Mouse (Mus musculus) large intestine, adult 2 months (tissue): ENCODE measurements around the gene Gm21190. TPM values are rescaled to one million over a fixed set of nuclear protein-coding genes. Genes with fewer than 3 reads are reported as not detected.
"Not testable (repeated sequence)": the region's sequence is repeated elsewhere in the genome, so short reads cannot be mapped to it uniquely, and the experiment has no call there.

ENCODE experiments used
- DNase-seq: peaks from one replicate; pipeline ENCODE4 v3.0.0-alpha.2; 2012; ENCODE audit warnings: low read depth, low spot score
- WGBS: fragments of 180-500 bp; shearing (Covaris S2); methylation state at CpG from one replicate; pipeline ENCODE4 v1.1.7; 2018; 5-methylcytosine and 5-hydroxymethylcytosine counted together
- polyA plus RNA-seq: library from polyadenylated mRNA; depleted of rRNA; stranded (reverse); fragments of >200 nt; gene quantifications from 2 replicates; pipeline ENCODE4 v1.2.3, GENCODE M21; 2012; rRNA removed

The Gm21190 gene
- not detected in 2 replicates for polyA plus RNA-seq

DNA sequence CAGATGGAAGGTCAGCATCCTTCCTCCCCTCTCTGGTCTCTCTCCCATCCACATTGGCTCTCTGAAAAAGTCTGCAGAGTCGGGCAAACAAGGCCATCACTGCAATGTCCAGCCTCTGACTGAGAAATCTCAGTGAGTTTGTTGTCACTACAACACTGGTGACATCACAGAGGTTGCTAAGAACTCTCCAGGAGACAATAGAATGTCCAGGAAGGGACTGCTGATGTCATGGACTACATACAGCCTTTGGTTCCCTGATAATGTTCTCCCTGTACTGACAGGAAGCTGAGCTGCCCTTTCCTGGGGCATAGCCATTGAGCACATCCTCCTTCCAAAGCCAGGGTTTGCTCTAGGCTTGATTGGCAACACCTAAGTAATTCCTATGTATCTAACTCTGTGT lies at the start of gene Gm21190:
TSS of gene Gm21190 (minus strand) at position 101 of the 400 bp plus-strand sequence.
- WGBS, result 57% methylated on average over 1 of the region's 1 CpGs
- not testable (repeated sequence) for DNase-seq

DNA sequence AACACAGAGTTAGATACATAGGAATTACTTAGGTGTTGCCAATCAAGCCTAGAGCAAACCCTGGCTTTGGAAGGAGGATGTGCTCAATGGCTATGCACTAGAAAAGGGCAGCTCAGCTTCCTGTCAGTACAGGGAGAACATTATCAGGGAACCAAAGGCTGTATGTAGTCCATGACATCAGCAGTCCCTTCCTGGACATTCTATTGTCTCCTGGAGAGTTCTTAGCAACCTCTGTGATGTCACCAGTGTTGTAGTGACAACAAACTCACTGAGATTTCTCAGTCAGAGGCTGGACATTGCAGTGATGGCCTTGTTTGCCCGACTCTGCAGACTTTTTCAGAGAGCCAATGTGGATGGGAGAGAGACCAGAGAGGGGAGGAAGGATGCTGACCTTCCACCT lies 48.0 kb upstream of the Gm21190 start, which contains the start of gene Gm21083:
TSS of gene Gm21083 (plus strand) at position 301 of the 400 bp plus-strand sequence.
- not testable (repeated sequence) for DNase-seq
- 13% methylated on average over 1 of the region's 1 CpGs for WGBS

DNA sequence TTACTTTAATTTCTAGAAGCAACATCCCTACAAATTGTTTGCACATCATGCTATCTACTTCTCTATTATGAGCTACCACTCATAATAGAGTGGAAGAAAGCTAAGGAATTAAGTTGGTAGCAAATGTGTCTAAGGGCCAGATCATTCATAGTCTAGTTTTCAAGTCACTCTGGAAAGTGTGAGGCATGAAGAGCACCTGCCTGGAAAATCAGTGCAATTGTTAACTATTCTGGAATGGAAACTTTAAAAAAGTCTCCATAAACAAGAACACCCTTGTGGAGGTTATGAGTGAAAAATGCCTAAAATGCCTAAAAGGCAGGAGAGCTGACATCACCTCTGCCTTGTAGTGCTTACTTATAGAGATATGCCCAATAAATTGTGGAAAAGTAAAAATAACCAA lies 44.7 kb upstream of the Gm21190 start:
- DNase-seq, result not testable (repeated sequence)

DNA sequence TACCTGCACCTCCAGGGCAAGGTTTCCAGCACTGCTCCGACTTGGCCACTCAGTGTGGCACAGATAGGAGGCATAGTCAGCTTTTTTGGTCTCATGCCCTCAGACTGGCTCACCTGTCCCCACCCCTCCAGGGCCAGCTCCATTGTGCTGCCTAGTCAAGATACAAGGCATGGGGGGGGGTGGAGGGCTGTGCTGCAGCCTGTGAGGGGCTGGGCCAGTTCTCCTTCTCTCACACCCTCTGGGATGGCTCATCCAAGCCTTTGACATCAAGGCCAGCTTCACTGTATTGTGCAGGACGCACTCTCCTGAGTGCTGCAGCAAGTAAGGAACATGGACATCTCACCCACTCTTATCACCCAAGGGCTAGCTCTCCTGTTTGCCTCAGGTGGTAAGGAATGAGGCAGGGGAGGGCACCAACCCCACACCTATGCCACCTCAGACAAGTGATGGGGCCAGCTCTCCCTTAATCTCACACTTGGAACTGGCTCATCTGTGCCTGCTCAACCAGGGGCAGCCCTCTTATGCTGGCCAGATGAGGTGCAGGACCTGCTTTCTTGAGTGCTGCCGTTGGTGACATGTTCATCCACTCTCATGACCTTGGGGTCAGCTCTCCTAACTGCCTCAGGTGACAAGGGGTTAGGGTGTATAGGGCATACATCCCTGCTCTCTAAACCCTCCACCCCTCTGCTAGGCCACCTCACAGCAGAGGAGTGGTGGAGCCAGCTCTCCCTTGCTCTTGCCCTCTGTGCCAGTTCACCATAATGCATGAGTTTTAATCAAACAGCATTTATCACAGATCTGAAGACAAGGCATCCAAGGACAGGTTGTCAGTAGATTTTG lies 32.6 kb upstream of the Gm21190 start:
- WGBS, result 74% methylated on average over 3 of the region's 3 CpGs
- not testable (repeated sequence) for DNase-seq

DNA sequence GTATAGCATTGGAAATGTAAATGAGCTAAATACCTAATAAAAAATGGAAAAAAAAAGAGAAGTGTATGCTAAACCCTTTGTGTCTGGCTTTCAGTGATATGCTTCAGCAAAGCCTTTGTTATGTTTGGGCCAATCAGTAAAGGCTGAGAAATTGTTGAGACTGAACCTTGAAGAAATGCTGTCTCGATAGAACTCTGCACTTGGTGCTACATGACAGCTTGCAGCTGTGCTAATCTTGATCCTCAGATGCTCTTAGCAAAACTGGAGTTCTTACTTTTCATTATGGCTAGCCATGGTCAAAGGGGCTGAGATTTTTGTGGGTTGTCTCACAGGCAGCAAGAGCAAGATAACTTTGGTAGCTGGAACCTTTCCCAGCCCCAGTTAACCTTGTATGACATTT lies 29.6 kb upstream of the Gm21190 start:
- WGBS, result 66% methylated on average over 1 of the region's 1 CpGs
- not testable (repeated sequence) for DNase-seq

DNA sequence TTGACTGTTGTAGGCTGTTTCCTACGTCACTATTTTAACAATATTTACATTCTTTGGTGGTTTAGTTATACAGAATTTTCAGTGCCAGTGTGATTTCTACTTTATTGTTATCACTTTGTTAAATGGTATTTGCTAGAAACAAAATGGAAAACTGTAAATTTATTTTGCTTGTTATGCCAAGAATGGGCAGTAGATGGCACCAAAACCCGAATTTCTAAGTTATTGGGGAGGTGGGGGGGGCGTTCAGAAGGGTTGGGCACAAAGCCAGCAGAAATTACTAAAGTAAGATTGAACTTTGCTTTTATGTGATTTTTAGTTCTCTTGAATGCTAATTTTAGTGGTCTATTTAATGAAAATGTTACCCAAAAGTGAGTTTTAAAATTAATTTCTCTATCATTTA lies 20.6 kb upstream of the Gm21190 start:
- not testable (repeated sequence) for DNase-seq
- WGBS, result 7% methylated on average over 3 of the region's 3 CpGs

DNA sequence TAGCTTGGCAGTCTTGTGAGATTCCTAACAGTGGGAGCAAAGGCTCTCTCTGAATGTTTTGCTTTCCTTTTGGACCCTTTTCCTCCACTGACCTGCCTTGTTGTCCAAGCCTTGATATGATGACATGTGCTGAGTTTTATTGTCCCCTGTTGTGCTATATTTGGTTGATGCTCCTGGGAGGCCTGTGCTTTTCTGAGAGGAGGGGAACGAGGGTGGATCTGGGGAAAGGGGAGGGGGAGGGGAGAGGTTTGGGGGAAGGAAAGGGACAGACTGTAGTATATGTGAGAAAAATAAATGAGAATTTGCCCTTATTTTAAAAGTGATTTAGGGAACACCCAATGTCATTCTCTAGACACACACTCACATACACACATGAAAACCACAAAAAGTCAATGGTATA lies 20.1 kb upstream of the Gm21190 start:
- not testable (repeated sequence) for DNase-seq
- 32% methylated on average over 1 of the region's 1 CpGs for WGBS

DNA sequence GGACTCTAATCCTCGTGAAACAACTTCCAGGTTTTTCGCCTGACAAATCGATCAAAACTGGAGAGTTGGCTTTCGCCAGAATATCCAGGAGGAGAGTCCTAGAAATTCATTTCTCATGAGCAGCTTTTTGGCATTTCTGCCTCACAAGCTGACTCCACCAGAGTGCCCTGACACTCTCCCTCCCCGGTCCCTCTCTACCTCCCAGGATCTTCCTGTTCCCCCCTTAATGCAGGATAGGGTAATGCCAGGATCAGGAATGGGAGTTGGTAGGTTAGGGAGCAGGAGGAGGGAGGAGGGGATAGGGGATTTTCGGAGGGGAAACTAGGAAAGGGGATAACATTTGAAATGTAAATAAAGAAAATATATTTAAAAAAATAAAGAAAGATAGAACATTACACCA lies 19.6 kb upstream of the Gm21190 start:
- not testable (repeated sequence) for DNase-seq
- WGBS, result 74% methylated on average over 6 of the region's 6 CpGs

DNA sequence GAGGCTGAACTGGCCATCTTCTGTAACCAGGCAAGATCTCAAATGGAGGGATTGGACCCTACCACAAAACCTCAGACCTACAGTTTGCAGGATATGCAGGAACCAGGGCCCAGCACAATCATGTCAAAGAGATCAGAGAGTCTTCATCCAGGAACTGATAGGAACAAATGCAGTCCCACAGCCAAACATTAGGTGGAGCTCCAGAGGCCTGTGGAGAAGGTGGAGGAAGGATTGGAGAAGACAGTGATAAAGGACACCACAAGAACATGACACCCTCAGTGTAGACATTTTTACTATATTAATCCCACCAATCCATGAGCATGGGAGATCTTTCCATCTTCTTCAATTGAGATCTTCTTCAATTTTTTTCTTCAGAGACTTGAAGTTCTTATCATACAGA lies 6.6 kb downstream of the Gm21190 start:
- not testable (repeated sequence) for DNase-seq

DNA sequence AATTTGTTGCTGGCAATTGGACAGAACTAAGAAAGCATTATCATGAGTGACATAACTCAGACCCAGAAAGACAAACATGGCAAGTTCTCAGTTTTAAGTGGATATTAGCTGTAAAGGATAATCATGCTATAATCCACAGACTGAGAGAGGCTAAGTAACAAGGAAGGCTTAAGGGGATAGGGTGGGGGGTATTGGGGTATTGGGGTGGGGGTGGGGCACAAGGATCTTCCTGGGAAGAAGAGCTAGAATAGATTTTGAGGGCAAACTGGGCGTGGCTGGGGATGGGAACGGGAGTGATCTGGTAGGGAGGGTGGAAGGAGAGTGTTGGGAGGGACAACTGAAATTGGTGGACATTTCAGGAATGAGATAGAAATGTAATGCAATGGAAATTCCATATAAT lies 7.0 kb downstream of the Gm21190 start:
- 29% methylated on average over 2 of the region's 2 CpGs for WGBS
- not testable (repeated sequence) for DNase-seq

DNA sequence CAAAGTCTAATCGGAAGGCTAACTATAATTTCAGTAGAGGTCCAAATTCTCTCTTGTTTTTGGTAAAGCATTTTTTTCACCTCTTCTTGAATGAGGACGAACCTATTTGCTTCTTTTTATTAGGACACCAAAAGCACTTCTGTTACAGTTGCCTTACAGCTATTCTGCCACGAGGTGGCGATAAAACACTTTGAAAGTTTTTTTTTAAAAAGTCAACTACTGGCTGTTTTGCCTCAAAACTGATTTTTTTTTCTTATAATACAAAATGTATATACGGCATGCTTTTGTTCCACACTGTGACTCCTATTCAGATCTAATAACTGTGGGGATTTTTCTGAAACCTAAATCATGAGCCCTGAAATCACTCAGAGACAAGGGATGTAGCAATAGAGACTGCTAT lies 8.6 kb downstream of the Gm21190 start:
- not testable (repeated sequence) for DNase-seq
- 20% methylated on average over 5 of the region's 5 CpGs for WGBS

DNA sequence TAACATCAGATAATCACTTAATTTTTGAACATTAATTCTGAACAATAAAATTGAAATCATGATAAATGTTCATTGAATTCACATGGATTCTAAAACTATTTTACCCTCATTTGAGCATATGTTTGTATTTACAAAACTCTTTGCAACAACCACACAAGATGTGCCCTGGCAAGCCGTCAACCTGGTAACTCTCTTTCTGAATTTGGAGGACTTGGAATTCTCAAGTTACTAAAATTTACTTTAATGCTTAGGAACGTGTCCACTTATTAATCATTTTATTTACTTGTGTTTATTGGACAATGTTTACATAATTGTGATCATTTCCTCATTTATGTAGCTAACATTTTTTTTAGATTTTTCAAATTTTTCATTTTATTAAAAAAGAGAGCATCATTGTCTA lies 11.9 kb downstream of the Gm21190 start:
- WGBS, result 62% methylated on average over 2 of the region's 2 CpGs
- DNase-seq, result not testable (repeated sequence)

DNA sequence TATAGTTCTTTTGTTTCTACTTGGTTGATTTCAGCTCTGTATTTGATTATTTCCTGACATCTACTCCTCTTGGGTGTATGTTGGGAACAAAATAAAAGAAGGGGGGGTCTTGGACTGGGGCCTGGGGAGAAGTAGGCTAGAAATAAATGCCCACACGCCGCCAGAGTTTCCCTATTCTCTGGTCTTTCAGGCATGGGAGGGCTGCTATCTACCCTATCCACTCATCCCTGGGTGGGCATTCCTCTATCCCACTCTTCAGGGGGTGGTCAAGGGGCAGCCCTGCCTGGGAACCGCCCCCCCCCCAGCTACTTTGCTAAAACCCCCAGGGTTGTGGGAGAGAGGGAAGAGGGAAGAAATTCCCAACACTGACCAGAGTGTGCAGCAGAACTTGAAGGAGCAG lies 16.8 kb downstream of the Gm21190 start:
- not testable (repeated sequence) for DNase-seq
- WGBS, result 61% methylated on average over 3 of the region's 3 CpGs

DNA sequence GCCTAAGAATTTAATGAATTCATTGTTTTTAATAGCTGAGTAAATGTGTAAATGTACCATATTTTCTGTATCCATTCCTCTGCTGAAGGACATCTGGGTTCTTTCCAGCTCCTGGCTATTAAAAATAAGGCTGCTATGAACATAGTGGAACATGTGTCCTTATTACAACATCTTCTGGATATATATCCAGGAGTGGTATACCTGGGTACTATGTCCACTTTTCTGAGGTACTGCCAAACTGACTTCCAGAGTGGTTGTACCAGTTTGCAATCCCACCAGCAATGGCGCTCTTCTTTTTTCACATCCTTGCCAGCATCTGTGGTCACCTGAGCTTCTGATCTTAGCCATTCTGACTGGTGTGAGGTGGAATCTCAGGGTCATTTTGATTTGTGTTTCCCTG lies 19.1 kb downstream of the Gm21190 start:
- DNase-seq, result not testable (repeated sequence)
- 82% methylated on average over 1 of the region's 1 CpGs for WGBS

DNA sequence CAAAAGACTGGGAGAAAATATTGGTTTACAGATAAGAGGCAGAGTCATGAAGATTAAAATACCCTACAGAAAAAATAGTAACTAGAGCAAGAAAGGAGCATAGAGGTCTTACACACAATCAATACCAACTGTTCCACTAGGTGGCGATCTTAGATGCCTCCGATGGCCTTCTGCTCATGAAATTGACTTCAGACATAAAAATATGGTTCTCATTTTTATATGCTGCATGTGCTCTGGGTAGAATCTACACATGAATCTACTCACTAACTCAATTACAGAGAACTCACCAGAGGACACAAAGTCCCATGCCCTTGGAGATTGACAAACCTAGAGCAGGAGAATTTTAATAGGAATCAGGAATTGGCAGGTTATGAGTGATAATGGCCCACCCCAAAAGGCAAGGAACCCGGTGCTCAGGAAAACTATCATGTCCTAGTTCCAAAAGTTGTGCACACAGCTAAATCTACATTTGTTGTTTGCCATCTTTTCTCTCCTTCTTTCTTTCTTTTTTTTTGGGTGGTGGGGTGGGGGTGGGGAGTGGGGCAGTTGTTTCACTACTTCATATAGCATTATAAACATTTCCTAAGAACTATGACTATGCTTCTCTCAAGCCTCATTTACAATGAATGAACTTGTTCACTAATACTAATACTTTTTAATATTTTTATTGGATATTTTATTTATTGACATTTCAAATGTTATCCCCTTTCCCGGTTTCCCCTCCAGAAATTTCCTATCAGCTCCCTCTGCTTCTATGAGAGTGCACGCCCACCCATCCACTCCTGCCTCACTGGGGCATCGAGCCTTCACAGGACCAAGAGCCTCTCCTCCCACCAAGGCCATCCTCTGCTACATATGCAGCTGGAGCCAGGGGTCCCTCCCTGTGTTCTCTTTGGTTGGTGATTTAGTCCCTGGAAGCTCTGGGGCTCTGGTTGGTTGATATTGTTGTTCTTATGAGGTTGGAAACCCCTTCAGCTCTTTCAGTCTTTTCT lies 20.3 kb downstream of the Gm21190 start:
- WGBS, result 71% methylated on average over 6 of the region's 6 CpGs
- not testable (repeated sequence) for DNase-seq

DNA sequence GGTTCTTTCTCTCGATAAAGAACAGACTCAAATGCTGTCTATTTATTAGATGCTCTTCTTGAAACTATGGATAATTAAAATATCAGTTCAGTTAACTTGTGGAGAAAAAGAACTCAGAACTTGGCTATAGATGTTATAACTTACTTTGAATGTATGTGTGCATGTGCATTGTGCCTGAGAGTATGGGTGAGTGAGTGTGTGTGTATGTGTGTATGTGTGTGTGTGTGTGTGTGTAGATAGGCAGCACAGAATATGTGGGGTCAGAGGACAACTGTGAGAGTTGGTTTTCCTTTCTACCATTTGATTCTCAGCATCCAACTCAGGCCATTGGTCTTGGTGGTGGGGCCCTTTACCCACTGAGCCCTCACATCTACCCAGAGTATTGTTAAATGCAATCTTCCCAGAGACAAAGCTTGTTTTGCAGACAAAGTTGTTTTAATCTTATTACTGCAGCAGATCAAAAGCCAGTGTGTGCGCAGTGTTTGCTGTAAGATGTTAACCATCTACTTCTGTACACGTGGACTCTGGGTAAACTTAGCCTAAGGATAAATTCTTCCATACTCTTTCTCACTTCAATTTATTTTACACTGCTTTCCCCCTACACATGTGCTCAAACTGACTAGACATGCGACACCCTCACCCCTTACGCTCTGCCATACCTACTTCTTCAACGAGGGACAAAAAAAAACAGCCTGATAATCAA lies 21.1 kb downstream of the Gm21190 start:
- DNase-seq, result not testable (repeated sequence)
- 62% methylated on average over 6 of the region's 6 CpGs for WGBS

DNA sequence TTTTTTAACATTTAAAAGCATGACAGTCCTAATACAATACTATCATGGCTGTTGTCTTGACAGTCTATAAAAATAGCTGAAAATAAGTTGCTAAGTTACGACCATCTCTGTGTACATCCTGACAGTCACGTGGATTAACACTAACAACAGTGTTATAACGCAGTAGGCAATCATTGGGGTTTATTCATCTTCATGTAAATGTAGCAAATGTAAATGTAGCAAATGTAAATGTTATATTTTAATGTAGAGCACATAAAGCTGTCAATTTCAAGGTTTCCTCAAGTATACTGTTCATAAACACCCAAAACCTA lies 21.8 kb downstream of the Gm21190 start:
- WGBS, result 74% methylated on average over 3 of the region's 3 CpGs
- DNase-seq, result no peak

DNA sequence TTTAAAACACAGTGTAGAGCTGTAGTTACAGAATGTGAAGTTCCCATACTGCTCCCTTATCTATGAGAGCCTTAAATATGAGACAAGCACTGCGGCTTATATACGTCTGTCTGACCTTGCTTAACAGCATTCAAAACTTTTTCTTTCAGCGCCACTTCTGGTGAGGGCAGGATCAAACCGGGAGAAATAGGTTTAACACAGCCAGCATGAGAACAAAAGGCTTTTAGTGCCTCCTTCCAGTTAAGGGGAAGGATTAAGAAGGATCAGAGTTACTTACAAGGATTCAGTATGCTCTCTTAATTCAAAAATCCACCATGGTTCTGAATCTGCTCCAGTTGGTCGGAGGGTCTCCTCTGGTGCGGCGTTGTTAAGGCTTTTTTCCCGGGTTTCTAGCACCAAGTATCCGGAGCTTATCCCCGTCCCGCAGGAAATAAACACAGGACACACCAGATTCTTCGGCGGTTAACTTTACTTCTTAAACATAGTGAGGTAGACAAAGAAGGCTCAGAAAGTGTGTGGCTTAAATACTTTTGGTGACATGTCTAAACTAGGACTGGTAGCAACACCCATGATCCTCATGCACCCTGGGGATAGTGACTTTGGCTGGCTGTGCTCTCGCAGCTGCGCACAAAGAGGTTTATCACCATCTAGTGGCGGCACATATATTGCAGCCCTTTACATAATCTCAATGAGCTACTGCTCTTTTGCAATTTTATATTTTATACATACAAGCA lies 22.3 kb downstream of the Gm21190 start:
- no peak for DNase-seq
- 46% methylated on average over 16 of the region's 16 CpGs for WGBS

DNA sequence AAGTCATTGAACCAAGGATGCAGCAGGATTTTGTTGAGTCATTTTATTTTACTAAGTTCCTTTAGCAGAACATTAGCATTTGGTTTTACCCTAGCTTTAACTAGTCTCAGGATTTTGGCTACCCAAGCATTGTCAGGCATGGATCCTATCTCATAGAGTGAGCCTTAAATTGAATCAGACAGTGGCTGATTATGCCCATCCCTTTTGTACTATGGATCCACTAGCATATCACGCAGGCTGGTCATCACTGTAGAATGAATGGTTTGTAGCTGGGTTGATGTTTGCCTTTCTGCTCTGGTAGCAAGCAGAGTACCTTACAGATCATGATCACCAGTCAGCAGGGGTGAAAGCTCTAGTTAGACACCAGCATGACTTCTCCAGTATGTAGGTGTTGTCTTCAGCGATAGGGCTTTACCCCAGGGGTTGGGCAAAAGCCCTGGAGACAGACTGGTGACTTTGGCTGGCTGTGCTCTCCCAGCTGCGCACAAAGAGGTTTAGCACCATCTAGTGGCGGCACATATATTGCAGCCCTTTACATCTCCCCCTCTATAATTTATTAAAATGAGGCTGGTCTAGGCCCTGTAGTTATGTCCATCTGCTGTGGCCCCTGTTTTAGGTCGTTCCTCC lies 30.1 kb downstream of the Gm21190 start:
- WGBS, result 34% methylated on average over 5 of the region's 5 CpGs
- not testable (repeated sequence) for DNase-seq
